Mouse (Mus musculus): Measurements from ENCODE around the gene Cacng5.

DNA sequence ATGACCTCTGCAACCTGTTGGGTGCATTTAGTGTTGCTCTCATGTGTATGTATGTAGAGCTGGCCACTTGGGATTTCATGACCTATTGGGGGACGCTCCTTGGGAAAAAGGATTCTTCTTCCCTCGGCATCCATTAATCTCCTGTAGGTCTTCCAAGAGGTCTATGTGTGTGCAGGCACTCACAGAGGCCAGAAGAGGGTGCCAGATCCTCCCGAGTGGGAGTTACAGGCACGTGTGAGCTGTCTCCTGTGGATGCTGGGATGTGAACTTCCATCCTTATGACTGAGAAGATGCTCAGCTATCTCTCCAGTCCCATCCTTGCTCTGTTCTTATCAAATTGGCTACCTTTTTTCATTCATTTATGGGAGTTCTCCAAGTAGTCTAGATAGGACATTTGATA is 14.4 kb downstream of the Cacng5 start:
- TF ChIP-seq CTCF (IDR thresholded peaks at IDR 0.05; ENCODE audit: low read depth) (peak; percentile 53), EP300 (optimal IDR thresholded peaks at IDR 0.05) (no peak)

Data from stomach, postnatal 0 days (tissue).